Mouse (Mus musculus) lung, postnatal 25 days (tissue): ENCODE results near the gene Eif2s2.

Experiments used
- DNase-seq: peaks from one replicate; pipeline ENCODE4 v3.0.0; 2022; ENCODE audit warnings: low spot score

Eif2s2 gene

DNA sequence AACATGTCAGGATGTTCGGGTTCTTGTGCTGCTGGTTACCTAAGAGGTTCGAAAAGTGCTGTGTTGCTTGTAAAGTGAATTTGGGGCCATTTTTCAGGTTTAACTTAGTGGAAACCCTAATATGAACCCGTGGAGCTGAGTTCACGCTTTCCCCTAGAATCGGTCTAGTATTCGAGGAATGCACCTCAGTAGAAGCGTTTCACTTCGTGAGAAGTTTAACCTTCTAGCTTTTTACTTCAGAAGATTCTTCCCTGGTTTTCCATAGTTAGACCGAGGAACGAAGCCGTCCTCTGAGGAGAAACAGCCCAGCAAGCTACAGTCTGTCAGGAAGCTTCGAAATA, 280 bp upstream of the Eif2s2 start:
- no peak for DNase-seq

DNA sequence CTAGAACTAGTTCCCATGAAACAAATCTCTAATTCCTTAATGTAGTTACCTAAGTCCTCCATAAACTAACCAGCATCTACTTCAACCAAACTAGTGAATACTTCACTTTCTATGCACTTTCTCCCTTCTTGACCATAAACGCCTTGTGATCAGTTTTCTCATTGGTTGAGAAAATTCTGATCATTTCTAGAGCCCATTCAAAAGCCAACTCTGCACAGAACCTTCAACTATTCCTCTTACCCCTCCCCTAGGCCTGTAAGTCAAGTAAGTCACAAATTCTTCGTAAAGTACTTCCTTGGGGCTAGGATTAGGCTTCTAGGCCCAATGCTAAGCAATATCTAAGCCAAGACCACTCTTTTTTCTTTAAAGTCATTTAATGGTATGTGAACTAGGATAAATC, 1.1 kb downstream of the Eif2s2 start:
- DNase-seq = no peak

DNA sequence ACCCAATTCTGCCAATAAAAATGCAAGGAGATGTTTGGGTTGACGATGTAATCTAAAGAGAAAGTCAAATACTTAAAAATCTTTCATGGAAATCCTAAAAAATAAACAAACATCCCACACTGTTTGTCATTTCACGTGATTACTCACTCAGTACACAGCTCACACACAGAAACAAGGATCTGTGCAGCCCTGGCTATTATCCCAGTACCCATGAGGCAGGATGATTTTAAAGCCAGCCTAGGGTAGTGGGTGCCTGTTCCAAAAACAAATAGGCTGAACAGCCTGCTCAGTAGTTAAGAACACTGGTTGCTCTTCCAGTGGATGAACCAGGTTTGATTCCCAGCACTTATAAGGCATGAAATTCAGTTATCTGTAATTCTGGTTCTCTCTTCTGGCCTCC, 16.1 kb downstream of the Eif2s2 start:
- no peak for DNase-seq

DNA sequence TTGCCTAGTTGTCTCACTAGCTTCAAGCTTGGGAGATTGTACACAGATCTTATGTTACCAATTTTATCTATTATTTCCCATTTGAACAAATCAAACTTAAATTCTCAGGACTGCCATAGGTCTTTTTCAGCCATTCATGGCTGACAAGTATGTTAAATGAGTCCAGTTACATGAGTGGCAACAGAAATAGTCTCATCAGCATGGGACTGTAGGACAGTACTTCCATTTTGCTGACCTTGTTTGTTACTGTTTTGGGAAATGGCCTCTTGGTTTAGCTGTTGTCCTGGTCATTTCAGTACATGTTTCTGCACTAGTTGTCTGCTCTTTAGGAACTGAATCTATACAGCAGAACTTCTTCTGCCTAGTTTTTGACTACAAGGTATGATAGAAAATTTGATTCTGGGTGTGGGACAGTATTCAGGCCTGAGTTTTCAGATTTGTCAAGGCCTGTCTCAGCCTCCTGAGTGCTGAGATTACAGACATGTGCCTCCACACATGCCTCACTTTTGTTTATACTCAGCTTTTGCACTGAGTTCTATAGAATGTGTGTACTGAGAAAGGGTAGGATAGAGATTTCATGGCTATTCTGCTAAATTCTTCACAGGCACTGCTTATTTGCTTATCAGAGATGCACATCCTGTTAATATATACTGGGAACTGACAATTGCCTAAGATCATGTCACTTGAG, 22.6 kb downstream of the Eif2s2 start:
- no peak for DNase-seq

DNA sequence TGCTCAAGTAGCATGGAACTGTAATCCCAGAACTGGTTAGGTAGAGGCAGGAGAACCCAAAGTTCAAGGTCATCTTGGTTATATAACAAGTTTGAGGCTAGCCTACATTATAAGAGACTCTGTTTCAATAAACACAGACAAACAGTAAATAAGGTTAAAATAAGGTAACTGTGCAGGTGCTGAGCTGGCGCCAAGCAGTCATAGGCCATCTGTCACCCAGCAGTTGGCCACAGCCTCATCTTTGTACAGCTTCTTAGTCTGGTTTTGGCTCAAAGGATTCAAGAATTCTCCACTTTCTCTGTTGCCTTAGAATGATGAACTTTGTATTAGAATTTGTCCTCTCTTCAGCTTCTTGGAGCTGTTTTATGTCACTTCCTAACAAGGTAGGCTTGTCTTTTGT, 24.6 kb downstream of the Eif2s2 start:
- no peak for DNase-seq

DNA sequence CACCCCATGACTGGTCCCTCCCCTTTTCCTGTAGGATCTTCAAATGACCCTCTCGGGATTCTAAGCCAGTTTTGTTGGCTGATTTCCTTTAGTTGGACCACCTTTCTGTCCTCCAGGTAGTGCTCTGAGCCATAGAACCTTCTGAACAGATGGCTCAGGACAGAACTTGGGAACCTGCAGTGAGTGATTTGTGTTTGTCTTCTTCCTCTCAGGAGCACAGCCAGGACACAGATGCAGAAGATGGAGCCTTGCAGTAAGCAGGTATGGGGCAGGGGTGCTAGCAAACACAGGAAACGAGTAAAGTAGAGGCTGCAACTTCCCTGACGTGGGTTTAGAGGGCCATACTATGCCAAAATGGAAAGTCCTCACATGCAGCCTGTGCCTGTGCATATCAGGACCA, 27.0 kb downstream of the Eif2s2 start:
- no peak for DNase-seq

DNA sequence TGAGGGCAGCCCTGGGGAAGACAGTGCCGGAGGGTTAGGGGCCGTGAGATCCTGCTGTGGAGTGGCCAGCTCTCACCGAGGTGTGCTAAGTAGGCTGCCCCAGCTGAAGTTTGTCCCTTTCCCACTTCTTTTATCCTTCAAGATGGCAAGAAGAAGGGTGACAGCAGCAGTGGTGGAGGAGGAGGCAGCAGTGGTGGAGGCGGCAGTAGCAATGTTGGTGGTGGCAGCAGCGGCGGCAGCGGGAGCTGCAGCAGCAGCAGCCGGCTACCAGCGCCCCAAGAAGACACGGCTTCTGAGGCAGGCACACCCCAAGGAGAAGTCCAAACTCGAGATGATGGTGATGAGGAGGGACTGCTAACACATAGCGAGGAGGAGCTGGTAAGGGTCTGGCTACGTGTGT, 29.1 kb downstream of the Eif2s2 start:
- no peak for DNase-seq

DNA sequence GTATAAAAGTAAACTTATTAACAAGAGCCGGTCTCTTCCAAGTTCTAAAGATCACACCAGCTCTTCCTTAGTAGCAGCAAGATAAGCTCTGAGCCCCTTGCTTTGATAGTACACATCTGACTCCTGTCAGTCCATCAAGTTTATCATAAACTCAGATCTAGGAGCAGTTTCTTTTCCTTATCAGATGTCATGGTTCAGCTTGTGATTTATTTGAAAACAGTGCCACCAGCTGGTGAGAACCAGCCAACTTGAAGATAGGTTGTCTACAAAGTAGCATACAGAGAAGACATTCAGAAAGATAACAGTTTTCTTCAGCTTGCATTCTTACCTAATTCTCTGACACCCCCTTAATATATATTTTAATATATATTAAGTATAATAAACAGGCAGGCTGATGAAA, 37.4 kb downstream of the Eif2s2 start:
- DNase-seq = peak; percentile 69

DNA sequence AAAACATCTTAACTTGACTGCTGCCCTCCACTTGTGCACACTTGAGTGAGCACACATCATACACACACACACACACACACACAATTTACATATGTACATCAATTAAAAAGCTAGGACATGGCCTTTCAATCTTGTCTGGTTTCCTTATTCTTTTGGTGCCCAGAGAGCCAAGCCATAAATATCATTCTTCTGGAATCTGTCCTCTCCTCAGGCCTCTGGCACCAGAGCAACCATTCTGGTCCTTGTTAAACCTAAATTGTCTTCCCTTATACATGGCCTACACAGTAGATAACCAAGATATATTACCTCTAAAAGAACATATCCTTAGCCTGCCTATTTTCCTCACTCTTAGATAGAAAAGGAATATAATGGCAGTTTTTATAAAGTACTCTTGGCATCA, 44.6 kb downstream of the Eif2s2 start:
- DNase-seq = no peak

DNA sequence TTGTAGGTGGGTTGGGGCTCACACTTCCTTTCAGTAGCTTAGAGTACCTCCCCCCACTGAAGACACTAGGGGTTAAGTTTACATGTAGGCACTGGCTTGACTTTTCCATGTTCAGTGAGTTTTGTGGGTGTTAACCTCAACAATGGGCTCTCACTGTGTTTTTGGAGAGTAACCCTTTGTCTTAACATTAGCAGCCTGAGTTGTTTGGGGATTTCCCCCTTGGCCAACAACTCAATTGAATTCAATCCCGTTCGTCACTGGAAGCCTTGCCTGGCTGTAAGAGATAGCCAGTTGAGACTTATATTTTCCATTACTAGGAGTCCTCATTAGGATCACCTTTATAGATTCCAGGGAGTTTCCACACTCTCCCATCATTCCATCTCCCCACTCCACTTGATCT, 56.2 kb downstream of the Eif2s2 start:
- DNase-seq = no peak

DNA sequence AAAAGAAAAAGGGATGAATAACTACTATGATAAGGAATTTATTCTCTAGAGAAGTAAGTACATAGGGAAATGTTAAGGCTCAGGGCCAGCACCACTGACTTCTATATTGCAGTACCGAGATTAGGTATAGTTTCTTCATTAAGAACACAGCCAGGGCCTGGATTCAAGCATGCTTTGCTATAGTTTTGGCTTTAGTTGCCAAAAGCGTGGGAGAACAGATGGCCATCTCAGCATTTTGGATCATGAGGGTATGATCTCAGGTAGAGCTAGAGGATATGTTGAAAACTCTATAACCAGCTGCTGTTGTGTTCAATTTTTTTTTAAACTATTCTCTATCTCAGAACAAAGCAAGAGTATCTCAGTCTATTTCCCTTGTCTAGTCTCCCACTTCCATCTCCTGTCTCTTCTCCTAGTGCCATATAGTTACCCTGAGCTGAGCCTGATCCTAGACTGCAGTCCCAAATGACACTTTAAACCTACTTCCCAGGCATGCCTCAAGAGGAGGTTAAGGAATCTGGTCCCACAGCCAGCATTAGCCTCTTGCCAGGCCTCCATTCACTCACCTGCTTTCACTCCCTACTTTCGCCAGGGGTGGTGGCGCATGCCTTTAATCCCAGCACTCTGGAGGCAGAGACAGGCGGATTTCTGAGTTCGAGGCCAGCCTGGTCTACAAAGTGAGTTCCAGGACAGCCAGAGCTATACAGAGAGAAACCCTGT, 58.4 kb downstream of the Eif2s2 start:
- no peak for DNase-seq

DNA sequence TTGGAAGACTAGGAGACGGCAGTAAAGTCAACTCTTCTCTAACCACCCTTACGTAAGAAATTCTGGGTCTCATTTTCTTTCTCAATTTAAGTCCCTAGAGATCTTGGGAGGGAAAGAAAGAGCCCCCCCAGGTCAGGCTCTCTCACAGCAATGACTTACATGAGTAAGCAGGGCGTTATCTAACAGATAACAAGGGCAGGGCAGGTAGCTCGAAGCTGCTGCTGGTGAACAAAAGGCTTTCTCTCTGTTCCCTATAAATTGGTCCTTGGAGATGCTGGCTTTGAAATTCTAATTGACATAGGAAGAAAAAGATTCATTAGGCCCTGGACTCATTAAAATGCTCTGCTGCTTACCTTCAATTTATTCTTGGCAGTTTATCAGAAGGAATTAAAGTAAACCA, 60.3 kb downstream of the Eif2s2 start:
- no peak for DNase-seq

DNA sequence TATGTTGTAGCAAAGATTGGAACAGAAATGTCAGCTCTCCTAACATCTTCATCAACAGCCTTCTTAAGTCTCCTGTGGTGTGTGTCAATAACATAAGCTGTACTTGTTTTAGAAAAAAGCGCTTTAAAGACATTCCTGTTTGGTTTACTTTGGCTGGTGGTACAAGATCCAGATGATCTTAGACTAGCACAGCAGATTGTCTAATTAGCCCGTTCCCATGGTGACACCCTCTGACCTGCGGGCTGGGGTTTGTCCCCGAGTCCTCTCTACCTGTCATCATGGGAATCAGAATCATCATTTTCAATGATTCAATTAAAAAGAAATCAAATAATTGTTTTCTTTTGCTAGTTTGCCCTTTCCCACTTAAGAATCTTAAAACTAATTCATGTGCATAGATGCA, 65.2 kb downstream of the Eif2s2 start:
- no peak for DNase-seq

DNA sequence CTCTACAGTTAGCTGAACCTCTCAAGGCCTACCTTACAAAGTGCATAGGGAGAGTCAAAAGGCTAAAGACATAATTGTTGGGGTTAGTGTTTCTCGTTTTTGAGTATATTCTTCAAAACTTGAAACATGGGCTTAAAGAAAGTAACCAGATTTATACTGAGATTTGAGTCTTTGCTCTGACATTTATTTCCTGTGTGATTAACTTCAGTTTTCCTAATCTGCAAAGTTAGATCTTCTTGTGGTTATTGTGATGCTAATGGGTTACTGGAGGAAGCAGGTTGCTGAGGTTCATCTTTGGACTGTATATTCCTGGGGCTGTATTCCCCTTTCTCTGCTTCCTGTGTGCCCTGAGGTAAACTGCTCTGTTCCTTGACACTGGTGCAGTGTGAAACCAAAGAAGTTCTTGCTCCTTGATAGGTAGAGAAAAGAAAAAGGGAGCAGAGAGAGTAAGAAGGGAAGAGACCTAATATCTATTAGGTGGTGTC, 66.6 kb downstream of the Eif2s2 start:
- no peak for DNase-seq
